Mouse (Mus musculus) brown adipose tissue, adult 24 weeks (tissue): ENCODE measurements around the gene Tnip1. TPM values are rescaled to one million over a fixed set of nuclear protein-coding genes. Genes with fewer than 3 reads are reported as not detected.
A peak's percentile ranks its signal among the peaks of the same experiment; 100 is the strongest.

Source experiments
- H3K27ac ChIP-seq: fragments of 200-500 bp; replicated peaks from 2 replicates; pipeline ENCODE4 v1.5.1; 2012; ENCODE audit warnings: low read depth, mild to moderate bottlenecking, low read length
- H3K4me1 ChIP-seq: fragments of 200-500 bp; 2 replicates; pipeline ENCODE4 v1.6.1; 2012; ENCODE audit warnings: low read length, mixed read lengths; ENCODE audit not compliant: control insufficient read depth, insufficient read depth, insufficient read length
- H3K4me3 ChIP-seq: fragments of 200-500 bp; 2 replicates; pipeline ENCODE4 v1.5.1; 2012; ENCODE audit warnings: low read depth, mild to moderate bottlenecking, low read length, moderate library complexity; ENCODE audit not compliant: insufficient read depth
- polyA plus RNA-seq: library from polyadenylated mRNA; stranded (reverse); fragments of >200 nt; gene quantifications from 2 replicates; pipeline ENCODE4 v1.2.4, GENCODE M21; 2012; ENCODE audit not compliant: missing spikeins, insufficient read depth, insufficient read length

The Tnip1 gene
- polyA plus RNA-seq, 1 experiment, result 16.0 TPM

DNA sequence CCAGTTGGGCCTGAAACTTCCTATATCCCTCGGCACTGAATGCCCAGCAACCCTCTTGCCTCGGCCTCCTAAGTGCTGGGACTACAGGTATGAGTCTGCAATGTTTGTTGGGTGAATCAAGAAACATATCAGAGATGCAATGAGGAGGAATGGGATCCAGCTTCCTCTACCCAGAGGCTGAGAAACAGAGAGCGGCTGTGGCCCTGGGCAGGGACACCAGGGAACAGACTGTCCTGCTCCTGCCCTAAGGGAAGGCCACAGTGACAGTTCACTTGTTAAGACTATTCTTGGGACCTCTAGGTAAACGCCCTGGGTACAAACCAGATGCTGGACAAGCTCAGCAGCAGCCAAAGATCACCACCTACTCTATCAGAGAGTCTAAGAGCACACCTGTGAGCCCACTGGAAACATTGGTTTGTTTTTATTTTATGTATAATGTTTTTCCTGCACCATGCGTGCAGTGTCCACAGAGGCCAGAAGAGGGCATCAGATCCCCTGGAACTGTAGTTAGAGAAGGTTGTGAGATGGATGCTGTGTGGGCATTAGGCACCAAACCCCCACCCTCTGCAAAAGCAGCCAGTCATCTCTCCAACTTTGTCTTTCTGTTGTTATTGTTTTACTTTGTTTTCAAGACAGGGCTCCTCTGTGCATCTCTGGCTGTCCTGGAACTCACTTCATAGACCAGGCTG, 31.2 kb downstream of the Tnip1 start:
- Histone ChIP-seq H3K27ac (no peak overlapping the region), H3K4me3 (no peak overlapping the region), H3K4me1 (no peaks in the 10 kb centered on the region; the same call in 1 of the 2 replicates)

GRCm38 (mm10) chr11:54930318-54930979, 32.3 kb downstream of the Tnip1 start:
- no peak overlapping the region for H3K4me3 ChIP-seq
- H3K4me1 ChIP-seq, result no peaks in the 10 kb centered on the region
- no peak overlapping the region for H3K27ac ChIP-seq

- no peak overlapping the region for H3K4me3 ChIP-seq
- no peaks in the 10 kb centered on the region for H3K4me1 ChIP-seq
- no peak overlapping the region for H3K27ac ChIP-seq
Measured at GRCm38 (mm10) chr11:54929744-54930143, 33.0 kb downstream of the Tnip1 start.

DNA sequence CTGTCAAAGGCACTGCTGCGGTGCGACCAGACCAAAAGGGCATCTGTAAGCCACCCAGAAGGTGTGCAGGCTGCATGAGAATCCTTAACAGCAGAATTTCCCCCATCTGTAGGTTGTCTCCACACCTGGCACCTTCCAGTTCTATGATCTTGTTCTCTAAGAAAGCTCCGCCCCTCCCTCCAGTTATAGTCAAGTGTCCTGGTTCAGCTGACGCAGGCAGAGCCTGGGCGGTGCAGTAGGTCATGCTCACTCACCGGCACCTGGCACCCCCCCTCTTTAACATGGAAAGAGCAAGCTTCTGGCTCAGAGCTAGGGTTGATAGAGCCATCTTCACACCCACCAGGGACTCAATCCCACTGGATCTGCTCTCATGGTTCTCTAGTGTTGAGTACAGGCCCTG, 33.4 kb downstream of the Tnip1 start:
- no peak overlapping the region for H3K4me3 ChIP-seq
- H3K27ac ChIP-seq, result no peak overlapping the region
- H3K4me1 ChIP-seq, result no peaks in the 10 kb centered on the region

DNA sequence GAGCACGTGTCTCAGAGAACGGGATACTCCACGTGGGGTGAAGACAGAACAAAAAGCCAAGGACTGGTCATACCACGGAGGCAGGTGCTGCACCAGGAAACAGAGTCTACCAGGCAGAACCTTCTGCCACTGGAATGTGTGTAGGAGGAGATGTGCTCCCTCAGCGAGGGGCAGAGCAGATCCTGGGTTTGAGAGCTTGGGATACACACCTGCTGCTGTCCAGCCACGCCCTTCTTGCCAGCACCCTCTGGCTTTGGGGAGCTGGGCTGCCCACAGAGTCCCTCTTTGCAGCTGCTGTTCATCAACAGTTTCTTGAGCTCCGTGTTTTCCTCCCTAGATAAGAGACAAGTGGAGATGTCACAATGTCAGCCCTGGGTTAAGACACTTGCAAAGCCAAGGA, 33.8 kb downstream of the Tnip1 start:
- Histone ChIP-seq H3K4me1 (no peaks in the 10 kb centered on the region), H3K27ac (no peak overlapping the region), H3K4me3 (no peak overlapping the region)

DNA sequence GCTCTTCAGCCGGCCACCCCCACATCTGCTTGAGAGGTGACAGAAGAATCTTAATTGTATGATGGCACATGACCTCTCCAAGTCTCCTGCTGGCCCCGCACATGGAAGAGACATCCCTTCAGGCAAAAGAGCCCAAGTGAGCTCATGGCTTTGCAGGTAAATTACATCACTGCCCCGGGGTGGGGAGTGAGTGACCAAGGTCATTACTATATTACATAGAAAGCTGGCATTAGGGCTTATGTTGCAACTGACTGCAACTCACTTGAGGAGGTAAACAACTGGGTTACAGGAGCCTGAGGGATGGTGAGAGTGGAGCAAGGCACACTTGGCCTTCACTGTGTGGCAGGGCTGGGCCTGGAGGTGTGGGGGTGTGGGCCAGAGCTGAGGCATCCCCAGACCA, 34.5 kb downstream of the Tnip1 start:
- no peaks in the 10 kb centered on the region for H3K4me1 ChIP-seq
- no peak overlapping the region for H3K4me3 ChIP-seq
- H3K27ac ChIP-seq, result no peak overlapping the region

DNA sequence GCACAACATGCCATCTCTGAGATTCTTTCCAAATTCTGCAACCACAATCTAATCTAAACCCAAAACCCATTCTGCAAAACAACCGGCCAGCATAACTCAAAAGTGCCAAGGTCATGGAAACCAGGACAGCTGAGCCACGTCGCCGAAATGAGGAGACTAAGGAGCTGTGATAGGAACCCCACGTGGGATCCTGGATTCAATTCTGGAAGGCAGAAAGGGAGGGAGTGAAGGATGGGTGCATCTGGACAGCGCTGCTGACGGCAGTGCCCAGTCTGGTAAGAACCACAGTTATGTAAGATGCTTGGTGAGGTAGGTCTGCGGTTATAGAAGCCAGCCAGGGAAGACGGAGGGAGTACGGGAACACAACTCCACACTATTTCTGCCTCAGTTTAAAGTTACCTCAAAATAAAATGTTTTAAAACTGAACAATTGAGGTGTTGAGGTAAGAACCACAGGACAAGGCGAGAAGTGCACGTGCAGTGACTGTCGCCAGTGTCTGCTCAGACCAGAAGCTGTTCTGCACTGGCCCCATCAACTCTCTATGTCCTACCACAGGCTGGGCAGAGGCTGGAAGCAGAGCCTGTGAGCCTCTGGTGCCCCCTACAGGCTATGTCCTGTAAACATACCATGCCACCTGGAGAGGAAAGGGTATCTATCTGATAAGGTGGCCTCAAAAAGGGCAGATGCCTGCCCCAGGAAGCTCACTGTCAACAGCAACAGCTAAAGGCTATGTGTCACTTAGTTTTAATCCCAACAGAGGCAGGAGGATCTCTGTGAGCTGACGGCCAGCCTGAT, 35.2 kb downstream of the Tnip1 start:
- no peak overlapping the region for H3K27ac ChIP-seq
- no peaks in the 10 kb centered on the region for H3K4me1 ChIP-seq

DNA sequence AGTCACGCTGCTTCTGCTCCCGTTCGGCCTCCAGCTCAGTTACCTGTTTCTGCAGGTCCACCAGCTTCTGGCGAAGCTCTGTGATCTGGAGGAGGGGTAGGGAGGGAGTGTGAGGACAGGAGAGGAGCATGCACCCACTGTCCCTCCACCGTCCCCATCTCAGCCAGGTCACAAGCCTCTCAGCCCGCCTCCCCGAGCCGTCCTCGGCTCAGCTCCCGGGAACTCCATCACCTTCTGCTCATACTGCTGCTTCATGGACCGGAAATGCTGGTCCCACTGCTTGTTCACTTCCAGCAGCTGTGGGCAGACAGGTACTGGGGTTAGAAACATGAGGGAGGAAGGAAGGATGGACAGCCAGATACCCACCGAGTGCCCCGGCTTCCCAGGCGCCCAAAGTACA, 38.6 kb downstream of the Tnip1 start:
- no peak overlapping the region for H3K4me3 ChIP-seq
- no peak overlapping the region for H3K27ac ChIP-seq
- peaks cover 13% of the 10 kb centered on the region; the same call in 1 of the 2 replicates for H3K4me1 ChIP-seq

More for the DNA sequence above, 35.2 kb downstream of the Tnip1 start:
- no peak overlapping the region for H3K4me3 ChIP-seq

DNA sequence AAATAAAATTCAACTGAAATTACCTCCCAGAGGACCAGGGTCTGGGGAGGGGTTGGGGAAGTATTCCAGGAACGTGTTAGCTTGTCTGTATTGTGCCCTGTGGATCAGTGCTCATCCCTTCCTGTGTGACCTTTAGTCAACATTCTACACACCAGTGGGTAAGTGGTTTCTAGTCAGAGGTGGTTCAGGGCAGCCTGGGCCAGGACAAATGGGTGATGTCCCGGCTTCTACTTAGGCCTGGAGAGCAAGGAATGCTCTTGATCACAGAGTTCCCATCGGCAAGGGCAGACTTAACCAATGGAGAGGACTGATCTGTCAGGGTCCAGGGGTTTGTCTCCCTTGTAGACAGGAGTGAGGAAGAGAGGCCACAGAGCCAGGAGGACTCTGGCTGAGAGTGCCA, 40.2 kb downstream of the Tnip1 start:
- Histone ChIP-seq H3K4me3 (no peak overlapping the region), H3K27ac (peak overlapping the region; percentile 64), H3K4me1 (peaks cover 14% of the 10 kb centered on the region; the same call in 1 of the 2 replicates)

- H3K27ac ChIP-seq, result peak overlapping the region; percentile 78
Measured at GRCm38 (mm10) chr11:54921798-54922197, 40.9 kb downstream of the Tnip1 start.

GRCm38 (mm10) chr11:54920973-54921580, 41.6 kb downstream of the Tnip1 start:
- Histone ChIP-seq H3K27ac (peak overlapping the region; percentile 78), H3K4me1 (peaks cover 14% of the 10 kb centered on the region; the same call in 1 of the 2 replicates), H3K4me3 (no peak overlapping the region)

More at GRCm38 (mm10) chr11:54921798-54922197, 40.9 kb downstream of the Tnip1 start:
- H3K4me1 ChIP-seq, result peaks cover 14% of the 10 kb centered on the region; the same call in 1 of the 2 replicates
- H3K4me3 ChIP-seq, result no peak overlapping the region

GRCm38 (mm10) chr11:54920127-54920972, 42.4 kb downstream of the Tnip1 start:
- H3K27ac ChIP-seq, result peak overlapping the region; percentile 78

GRCm38 (mm10) chr11:54918273-54918672, 44.4 kb downstream of the Tnip1 start:
- Histone ChIP-seq H3K4me3 (no peak overlapping the region), H3K4me1 (peaks cover 14% of the 10 kb centered on the region; the same call in 1 of the 2 replicates), H3K27ac (no peak overlapping the region)

More at GRCm38 (mm10) chr11:54920127-54920972, 42.4 kb downstream of the Tnip1 start:
- Histone ChIP-seq H3K4me3 (no peak overlapping the region), H3K4me1 (peaks cover 14% of the 10 kb centered on the region; the same call in 1 of the 2 replicates)

GRCm38 (mm10) chr11:54917461-54917860, 45.3 kb downstream of the Tnip1 start:
- Histone ChIP-seq H3K4me3 (no peak overlapping the region), H3K4me1 (peaks cover 14% of the 10 kb centered on the region; the same call in 1 of the 2 replicates), H3K27ac (no peak overlapping the region)
